Mouse (Mus musculus): ENCODE results near the gene H13.

DNA sequence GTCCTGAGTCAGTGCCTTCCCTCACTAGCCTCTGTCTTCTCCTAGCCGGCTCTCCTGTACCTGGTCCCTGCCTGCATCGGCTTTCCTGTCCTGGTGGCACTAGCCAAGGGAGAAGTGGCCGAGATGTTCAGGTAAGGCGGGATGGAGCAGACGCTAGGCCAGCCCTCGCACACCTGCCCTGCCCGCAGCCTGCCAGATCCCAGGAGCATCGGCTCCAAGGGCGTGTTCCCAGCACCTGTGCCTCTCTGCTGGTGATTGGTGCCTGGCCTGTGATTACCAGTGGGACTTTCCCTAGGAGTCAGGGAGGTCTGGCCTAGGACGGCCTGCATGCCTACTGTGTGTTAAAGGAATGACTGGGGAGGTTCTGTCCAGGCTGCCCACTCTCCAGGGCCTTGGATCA, 30.9 kb downstream of the H13 start:
- no peak for TF ChIP-seq CTCF (conservative IDR thresholded peaks at IDR 0.05; ENCODE audit: low read length)
- no peak for TF ChIP-seq POU5F1 (IDR thresholded peaks at IDR 0.05; ENCODE audit: borderline replicate concordance, low read length)

Data from E14TG2a.4 (cell line).